Mouse (Mus musculus) lung, embryonic 16.5 days (tissue): Measurements from ENCODE around the gene Fto. TPM values are rescaled to one million over a fixed set of nuclear protein-coding genes. Genes with fewer than 3 reads are reported as not detected.

Experiments
- ATAC-seq: fragments of 200-750 bp; cut with Nextera tagmentation; 2 replicates; pipeline ENCODE4 v1.8.0; 2017; ENCODE audit warnings: low read depth, mild to moderate bottlenecking, moderate library complexity
- H3K27ac ChIP-seq: fragments of 300-500 bp; sonication (generic); 2 replicates; pipeline ENCODE4 v1.5.1; 2014; ENCODE audit warnings: mild to moderate bottlenecking, control low read depth, low read length
- H3K27me3 ChIP-seq: fragments of 300-500 bp; sonication (generic); 2 replicates; pipeline ENCODE4 v1.6.1; 2014; ENCODE audit warnings: low read depth, low read length, mixed read lengths; ENCODE audit not compliant: control insufficient read depth, insufficient read depth
- H3K36me3 ChIP-seq: fragments of 300-500 bp; sonication (generic); 2 replicates; pipeline ENCODE4 v1.6.1; 2014; ENCODE audit warnings: low read length; ENCODE audit not compliant: control insufficient read depth, insufficient read depth
- H3K4me1 ChIP-seq: fragments of 300-500 bp; sonication (generic); replicated peaks from 2 replicates; pipeline ENCODE4 v1.6.1; 2014; ENCODE audit warnings: low read length, mixed read lengths; ENCODE audit not compliant: control insufficient read depth, insufficient read depth
- H3K4me2 ChIP-seq: fragments of 300-500 bp; sonication (generic); 2 replicates; pipeline ENCODE4 v1.6.1; 2014; ENCODE audit warnings: low read depth, low read length, control low read depth
- H3K4me3 ChIP-seq: fragments of 300-500 bp; sonication (generic); 2 replicates; pipeline ENCODE4 v1.5.1; 2014; ENCODE audit warnings: mild to moderate bottlenecking, low read length, control low read depth
- H3K9ac ChIP-seq: fragments of 300-500 bp; sonication (generic); 2 replicates; pipeline ENCODE4 v1.6.1; 2014; ENCODE audit warnings: low read length, control low read depth
- H3K9me3 ChIP-seq: fragments of 300-500 bp; sonication (generic); 2 replicates; pipeline ENCODE4 v1.6.1; 2016; ENCODE audit warnings: low read length; ENCODE audit not compliant: control insufficient read depth
- WGBS: fragments of 180-500 bp; shearing (Covaris S2); extraction: QIAGEN DNeasy Blood & Tissue Kit; methylation state at CpG from one replicate; pipeline ENCODE4 v1.1.7; 2014; 5-methylcytosine and 5-hydroxymethylcytosine counted together
- polyA plus RNA-seq: library from polyadenylated mRNA; unstranded; fragments of >200 nt; fragmentation: Nextera tagmentation; extraction: Ambion mirVana; gene quantifications from 2 replicates; pipeline ENCODE4 v1.2.1, GENCODE M21; 2015

Gene Fto
- polyA plus RNA-seq, 1 experiment from 2014 or later, result 97.2 TPM

DNA sequence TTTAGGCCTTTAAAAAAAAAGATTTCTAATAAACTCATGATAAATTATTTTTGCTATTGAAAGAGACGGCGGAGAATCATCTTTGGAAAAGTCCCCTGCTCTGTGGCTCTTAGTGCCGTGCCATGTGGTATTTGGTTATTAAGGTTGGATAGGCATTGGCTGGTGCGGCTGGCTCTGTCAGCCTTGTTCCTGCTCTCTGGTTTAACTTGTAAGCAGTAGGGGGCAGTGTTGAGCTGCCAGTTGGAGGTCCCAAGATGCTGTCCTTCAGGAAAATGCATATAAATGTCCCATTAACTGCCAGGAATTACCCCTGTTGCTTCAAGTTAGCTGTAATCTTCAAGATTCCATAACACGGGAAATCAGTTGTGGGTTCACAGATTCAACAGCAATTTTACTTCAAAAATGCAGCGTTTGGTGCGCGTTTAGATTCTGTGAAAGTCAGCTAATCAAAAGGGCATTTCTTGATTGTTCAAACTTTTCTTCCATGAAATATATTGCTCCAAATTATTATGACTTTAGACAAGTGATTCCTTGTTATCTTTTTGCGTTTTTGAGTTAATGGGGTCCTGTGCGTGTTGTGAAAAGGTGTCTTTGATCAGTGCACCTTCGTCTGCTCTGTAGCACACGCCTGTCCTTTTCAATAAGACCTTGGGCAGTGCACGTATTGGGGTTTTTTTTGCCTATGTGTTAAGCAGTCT lies 174.9 kb downstream of the Fto start:
- H3K36me3 ChIP-seq, result peaks cover 3% of the 10 kb centered on the region; the same call in 1 of the 2 replicates

DNA sequence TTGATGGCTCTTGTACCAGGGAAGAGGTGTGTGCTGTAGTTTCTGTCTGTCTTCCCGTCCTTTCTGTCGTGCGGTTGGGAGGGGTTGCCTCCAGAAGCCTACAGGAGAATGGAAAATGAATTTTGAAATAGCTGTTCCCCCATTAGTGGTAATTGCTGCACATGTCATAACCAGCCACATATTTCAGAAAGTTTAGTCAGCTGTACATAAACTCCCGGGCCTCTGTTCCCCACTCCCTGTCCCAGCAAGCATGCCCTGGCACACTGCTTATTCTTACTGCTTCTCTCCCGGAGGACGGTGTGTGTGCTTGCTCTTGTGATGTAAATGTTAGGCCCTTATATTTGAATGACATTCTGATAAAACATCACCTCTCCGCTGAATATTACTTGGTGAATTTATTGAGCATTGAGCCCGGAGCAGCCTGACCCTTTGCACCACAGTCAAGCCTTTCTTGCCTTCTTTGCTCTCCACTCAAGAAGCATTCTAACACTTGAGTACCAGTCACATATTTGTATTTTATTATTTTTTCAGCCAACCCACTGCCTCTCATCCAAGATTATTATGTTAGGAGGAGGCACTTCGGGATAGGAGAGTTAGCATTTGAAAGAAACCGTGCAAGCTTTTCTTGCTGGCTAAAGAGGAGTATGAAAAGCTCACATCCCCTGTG lies 175.6 kb downstream of the Fto start:
- H3K4me1 ChIP-seq, result peaks cover 43% of the 10 kb centered on the region
- ATAC-seq, result peak; percentile 70
- H3K27ac ChIP-seq, result peak overlapping the region; percentile 74
- H3K4me2 ChIP-seq, result peak overlapping the region; percentile 7; the same call in 1 of the 2 replicates
- H3K27me3 ChIP-seq, result no peaks in the 10 kb centered on the region
- no peak overlapping the region for H3K9ac ChIP-seq
- peaks cover 3% of the 10 kb centered on the region; the same call in 1 of the 2 replicates for H3K36me3 ChIP-seq
- 52% methylated on average over 10 of the region's 10 CpGs for WGBS
- no peak overlapping the region for H3K4me3 ChIP-seq
- H3K9me3 ChIP-seq, result no peaks in the 10 kb centered on the region

More for the DNA sequence above, 174.9 kb downstream of the Fto start:
- H3K4me3 ChIP-seq, result no peak overlapping the region
- H3K27ac ChIP-seq, result peak overlapping the region; percentile 56
- no peak overlapping the region for H3K9ac ChIP-seq
- ATAC-seq, result peak; percentile 62
- H3K4me1 ChIP-seq, result peaks cover 36% of the 10 kb centered on the region
- no peaks in the 10 kb centered on the region for H3K9me3 ChIP-seq
- 47% methylated on average over 13 of the region's 13 CpGs for WGBS
- no peak overlapping the region for H3K4me2 ChIP-seq
- no peaks in the 10 kb centered on the region for H3K27me3 ChIP-seq

DNA sequence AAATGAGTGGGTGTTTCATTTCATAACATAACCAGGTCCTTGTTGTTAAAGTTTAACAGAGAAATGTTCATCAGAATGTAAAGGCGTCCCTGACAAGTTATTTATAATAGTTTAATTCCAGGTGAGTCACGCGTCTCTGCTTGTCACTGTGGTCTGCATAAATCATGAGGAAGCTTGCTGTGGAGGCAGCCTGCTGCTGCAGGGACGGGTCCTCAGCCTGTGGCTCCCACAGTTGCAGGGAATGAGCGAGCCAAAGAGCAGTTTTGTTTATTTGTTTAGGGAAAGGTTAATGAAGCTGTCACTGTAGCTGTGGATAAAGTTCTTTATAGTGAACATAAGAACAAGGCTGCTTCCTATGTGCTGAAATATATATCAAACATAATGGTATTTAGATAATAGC lies 176.7 kb downstream of the Fto start:
- no peak for ATAC-seq
- 55% methylated on average over 5 of the region's 5 CpGs for WGBS
- H3K9me3 ChIP-seq, result no peaks in the 10 kb centered on the region
- H3K36me3 ChIP-seq, result peaks cover 3% of the 10 kb centered on the region; the same call in 1 of the 2 replicates
- H3K27me3 ChIP-seq, result no peaks in the 10 kb centered on the region
- H3K4me3 ChIP-seq, result no peak overlapping the region
- no peak overlapping the region for H3K4me2 ChIP-seq
- H3K4me1 ChIP-seq, result peaks cover 54% of the 10 kb centered on the region
- peak overlapping the region; percentile 74; the same call in 1 of the 2 replicates for H3K27ac ChIP-seq
- no peak overlapping the region for H3K9ac ChIP-seq

DNA sequence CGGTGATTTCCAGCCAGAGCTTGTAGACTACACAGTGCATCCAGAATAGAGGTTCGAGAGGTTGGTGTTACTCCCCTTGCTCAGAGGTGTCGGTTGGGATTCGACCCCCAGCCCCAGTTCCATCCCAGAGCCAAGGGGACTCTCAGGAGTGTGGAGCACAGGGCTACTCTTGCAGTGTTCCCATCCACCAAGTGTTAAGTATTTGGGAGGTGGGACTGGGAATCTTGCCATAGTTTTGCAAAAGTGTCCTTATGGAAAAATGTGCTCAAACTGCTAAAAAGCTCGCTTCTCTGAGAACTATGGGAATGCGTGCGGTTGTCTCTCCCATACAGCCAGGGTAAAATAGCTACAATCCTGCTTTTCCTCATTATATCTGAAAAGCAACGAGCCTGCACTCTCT lies 180.0 kb downstream of the Fto start:
- Histone ChIP-seq H3K27ac (peak overlapping the region; percentile 71), H3K4me3 (0 out of 2 replicates have a peak overlapping the region, but pooled peaks have one; percentile 2), H3K27me3 (no peaks in the 10 kb centered on the region), H3K9me3 (no peaks in the 10 kb centered on the region), H3K36me3 (no peaks in the 10 kb centered on the region), H3K4me1 (peaks cover 60% of the 10 kb centered on the region), H3K9ac (peak overlapping the region; percentile 21; the same call in 1 of the 2 replicates), H3K4me2 (peak overlapping the region; percentile 23)
- WGBS, result 53% methylated on average over 8 of the region's 8 CpGs
- ATAC-seq, result 0 out of 2 replicates have a peak, but pooled peaks have one; percentile 36

DNA sequence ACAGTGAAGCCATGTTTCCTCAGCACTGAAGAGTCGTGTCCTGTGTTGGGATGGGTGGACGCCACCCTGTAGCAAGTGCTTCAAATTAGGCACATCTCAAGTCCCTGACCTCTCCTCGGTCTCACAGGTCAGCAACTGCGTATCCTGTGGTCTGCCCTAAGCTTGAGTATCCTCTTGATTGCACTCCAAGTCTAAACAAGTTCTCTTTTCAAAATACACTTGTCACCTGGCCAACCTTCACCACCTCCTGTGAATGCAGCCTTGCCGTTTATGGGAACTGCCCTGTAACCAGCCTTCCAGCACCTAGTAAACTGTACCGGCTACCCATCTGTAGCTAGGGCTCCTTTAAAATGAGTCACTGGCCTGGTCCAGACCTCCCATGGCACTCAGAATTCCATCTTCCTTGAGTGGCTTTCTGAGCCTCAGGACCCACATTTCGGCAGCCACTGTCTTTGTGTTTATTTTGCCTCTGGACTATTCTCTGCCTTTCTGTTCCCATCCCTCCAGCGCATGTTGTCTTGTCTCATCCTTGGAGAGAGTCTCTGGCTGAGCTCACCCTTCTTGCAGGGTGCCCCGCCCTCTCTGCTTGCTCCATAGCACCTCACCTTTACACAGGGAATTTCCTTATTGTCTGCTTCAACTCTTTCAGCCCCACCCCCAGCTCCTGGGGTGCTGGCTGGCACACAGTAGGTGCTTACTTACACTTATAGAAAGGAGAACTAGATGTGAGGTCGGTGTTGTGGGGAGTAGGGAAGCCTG lies 181.4 kb downstream of the Fto start:
- Histone ChIP-seq H3K27ac (peak overlapping the region; percentile 83), H3K9me3 (no peaks in the 10 kb centered on the region), H3K4me1 (peaks cover 53% of the 10 kb centered on the region), H3K9ac (no peak overlapping the region), H3K27me3 (no peaks in the 10 kb centered on the region), H3K4me2 (no peak overlapping the region), H3K4me3 (no peak overlapping the region), H3K36me3 (no peaks in the 10 kb centered on the region)
- 0 out of 2 replicates have a peak, but pooled peaks have one; percentile 23 for ATAC-seq
- WGBS, result 46% methylated on average over 10 of the region's 10 CpGs

DNA sequence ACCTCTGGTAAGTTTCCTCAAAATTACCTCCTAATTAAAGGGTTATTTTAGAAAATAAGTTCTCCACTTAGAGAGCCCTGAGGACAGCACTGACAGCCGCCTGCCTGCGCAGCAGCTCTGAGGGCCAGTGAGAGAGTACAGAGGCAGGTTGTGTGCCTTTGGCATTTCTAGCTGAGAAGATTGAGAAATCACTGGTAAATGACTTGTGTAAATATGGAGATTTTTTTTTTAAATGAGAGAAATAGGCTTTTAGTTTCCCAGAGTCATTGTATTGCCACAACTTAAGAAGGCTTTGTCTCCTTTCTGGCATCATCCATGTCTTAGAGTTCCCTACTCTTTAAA lies 181.9 kb downstream of the Fto start:
- WGBS, result 51% methylated on average over 2 of the region's 2 CpGs
- H3K27ac ChIP-seq, result peak overlapping the region; percentile 83
- H3K36me3 ChIP-seq, result no peaks in the 10 kb centered on the region
- peaks cover 48% of the 10 kb centered on the region for H3K4me1 ChIP-seq
- H3K9me3 ChIP-seq, result no peaks in the 10 kb centered on the region
- peak; percentile 51; the same call in 1 of the 2 replicates for ATAC-seq
- H3K9ac ChIP-seq, result no peak overlapping the region
- no peaks in the 10 kb centered on the region for H3K27me3 ChIP-seq
- no peak overlapping the region for H3K4me2 ChIP-seq
- H3K4me3 ChIP-seq, result no peak overlapping the region

DNA sequence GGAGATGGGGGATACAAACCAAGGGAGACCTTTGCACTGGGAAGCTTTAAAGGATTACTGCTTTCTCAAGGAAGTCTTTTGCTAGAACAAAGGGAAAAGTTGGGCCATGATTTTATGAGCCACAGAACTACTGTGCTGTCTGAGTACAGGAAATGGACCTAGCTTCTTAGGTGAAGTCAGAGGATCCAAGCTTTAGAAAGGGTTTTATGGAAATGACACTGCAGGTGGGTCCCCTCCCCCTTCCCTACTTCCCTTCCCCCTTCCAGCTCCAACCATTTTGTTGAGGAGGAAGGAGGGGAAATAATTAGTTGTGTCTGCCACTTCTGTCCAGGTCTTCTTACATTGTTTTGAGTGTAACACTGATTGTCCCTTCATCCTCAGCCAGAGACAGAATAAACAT lies 182.7 kb downstream of the Fto start:
- H3K9ac ChIP-seq, result no peak overlapping the region
- H3K36me3 ChIP-seq, result no peaks in the 10 kb centered on the region
- peaks cover 42% of the 10 kb centered on the region for H3K4me1 ChIP-seq
- ATAC-seq, result no peak
- no peak overlapping the region for H3K4me2 ChIP-seq
- no peak overlapping the region for H3K4me3 ChIP-seq
- H3K9me3 ChIP-seq, result no peaks in the 10 kb centered on the region
- H3K27me3 ChIP-seq, result no peaks in the 10 kb centered on the region
- H3K27ac ChIP-seq, result peak overlapping the region; percentile 57

DNA sequence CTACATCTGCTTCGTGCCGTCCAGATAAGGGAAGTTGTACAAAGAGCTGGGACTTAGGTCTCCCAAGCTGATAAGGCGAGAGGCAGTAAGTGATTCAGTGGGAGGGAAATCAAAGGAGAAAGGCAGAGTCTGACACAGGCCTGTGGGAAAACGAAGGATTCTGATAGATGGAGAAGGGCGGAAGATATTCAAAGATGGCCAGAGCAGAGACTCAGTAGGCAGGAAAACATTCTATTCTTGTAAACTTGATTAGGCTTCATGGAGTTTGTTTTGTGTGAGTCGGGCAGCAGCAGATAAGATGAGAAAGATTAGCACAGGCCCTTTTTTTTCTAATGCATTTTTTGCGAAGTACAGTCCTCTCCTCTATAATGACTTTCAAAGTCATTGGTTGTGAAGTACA lies 183.6 kb downstream of the Fto start:
- Histone ChIP-seq H3K4me3 (no peak overlapping the region), H3K9me3 (no peaks in the 10 kb centered on the region), H3K27ac (no peak overlapping the region), H3K36me3 (no peaks in the 10 kb centered on the region), H3K9ac (no peak overlapping the region), H3K4me1 (peaks cover 38% of the 10 kb centered on the region), H3K27me3 (no peaks in the 10 kb centered on the region), H3K4me2 (no peak overlapping the region)
- no peak for ATAC-seq
- 42% methylated on average over 7 of the region's 7 CpGs for WGBS

DNA sequence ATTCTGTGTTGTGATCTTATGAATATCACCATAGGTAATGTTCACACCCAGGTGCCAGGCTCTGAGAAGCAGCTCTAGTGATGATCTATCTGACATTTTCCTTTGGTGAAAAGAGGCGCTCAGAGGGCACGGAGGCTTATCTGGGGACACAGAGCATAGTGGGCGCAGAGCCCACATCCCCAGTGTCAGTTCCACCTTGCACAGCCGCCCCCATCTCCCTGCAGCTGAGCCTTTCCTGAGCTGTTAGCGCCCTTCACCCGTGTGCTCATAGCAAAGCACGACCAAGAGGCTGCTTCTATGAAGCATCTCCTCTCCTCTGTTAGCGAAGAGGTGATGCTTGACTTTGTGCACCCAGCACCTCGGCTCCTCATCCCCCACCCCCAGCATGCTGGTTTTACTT lies 185.3 kb downstream of the Fto start:
- Histone ChIP-seq H3K9me3 (no peaks in the 10 kb centered on the region), H3K4me3 (no peak overlapping the region), H3K27me3 (no peaks in the 10 kb centered on the region), H3K27ac (no peak overlapping the region), H3K36me3 (no peaks in the 10 kb centered on the region), H3K9ac (no peak overlapping the region), H3K4me1 (peaks cover 44% of the 10 kb centered on the region), H3K4me2 (no peak overlapping the region)
- 79% methylated on average over 9 of the region's 9 CpGs for WGBS
- ATAC-seq, result no peak
